Mouse (Mus musculus): ENCODE measurements around the gene Akap9. TPM values are rescaled to one million over a fixed set of nuclear protein-coding genes. Genes with fewer than 3 reads are reported as not detected.
A peak's percentile ranks its signal among the peaks of the same experiment; 100 is the strongest.
"Not testable (repeated sequence)": the region's sequence is repeated elsewhere in the genome, so short reads cannot be mapped to it uniquely, and the experiment has no call there.

Akap9 gene
- polyA plus RNA-seq (2012; rRNA removed), result 23.1 and 34.3 TPM in 2 replicates
- polyA plus RNA-seq (2014; fragmentation: Nextera tagmentation; extraction: Ambion mirVana), result 114 and 127 TPM in 2 replicates

GRCm38 (mm10) chr5:3927801-3928689, at the start of gene Akap9:
Akap9 (plus strand) TSS chr5:3928054.
- no peaks in the 10 kb centered on the region for H3K36me3 ChIP-seq (ENCODE audit: control insufficient read depth, insufficient read depth, low read length)
- peak; percentile 53; the same call in 1 of the 2 replicates for TF ChIP-seq POLR2A (IDR thresholded peaks at IDR 0.05; ENCODE audit: borderline replicate concordance, extremely low read depth, insufficient read depth, insufficient read length)
- peak within 1 kb of the TSS; percentile 86 for H3K4me3 ChIP-seq (replicated peaks; ENCODE audit: low read length)
- 3% methylated on average over 48 of the region's 82 CpGs for WGBS
- ATAC-seq (ENCODE audit: low FRiP score, low read depth) (peak; percentile 90), DNase-seq (ENCODE audit: low spot score) (peak; percentile 51)
- peak within 1 kb of the TSS; percentile 69 for H3K4me2 ChIP-seq (replicated peaks; ENCODE audit: low read depth, low read length, severe bottlenecking)
- peak within 1 kb of the TSS; percentile 98 for H3K9ac ChIP-seq (ENCODE audit: low read depth, low read length, severe bottlenecking)
- no peaks in the 10 kb centered on the region for H3K9me3 ChIP-seq (ENCODE audit: control insufficient read depth, low read length)
- H3K27me3 ChIP-seq (ENCODE audit: control insufficient read depth, insufficient read depth, low read length), result no peaks in the 10 kb centered on the region
- H3K27ac ChIP-seq (replicated peaks; ENCODE audit: low read depth, low read length), result peak within 1 kb of the TSS; percentile 93
- peaks cover 18% of the 10 kb centered on the region for H3K4me1 ChIP-seq (ENCODE audit: control insufficient read depth, insufficient read depth, low read length)

- not testable (repeated sequence) for H3K9me3 ChIP-seq (ENCODE audit: control insufficient read depth, low read length); H3K4me2 ChIP-seq (replicated peaks; ENCODE audit: low read depth, low read length, severe bottlenecking); H3K4me1 ChIP-seq (ENCODE audit: control insufficient read depth, insufficient read depth, low read length); ATAC-seq (ENCODE audit: low FRiP score, low read depth); H3K4me3 ChIP-seq (replicated peaks; ENCODE audit: low read length); H3K27me3 ChIP-seq (ENCODE audit: control insufficient read depth, insufficient read depth, low read length); H3K36me3 ChIP-seq (ENCODE audit: control insufficient read depth, insufficient read depth, low read length); H3K27ac ChIP-seq (replicated peaks; ENCODE audit: low read depth, low read length); DNase-seq (ENCODE audit: low spot score); H3K9ac ChIP-seq (ENCODE audit: low read depth, low read length, severe bottlenecking)
- 86% methylated on average over 7 of the region's 7 CpGs for WGBS
These were observed 41.0 kb upstream of the Akap9 start for GRCm38 (mm10) chr5:3886862-3887261.

GRCm38 (mm10) chr5:3889201-3889600, 38.7 kb upstream of the Akap9 start:
- no peak overlapping the region for H3K4me3 ChIP-seq (replicated peaks; ENCODE audit: low read length)
- H3K4me2 ChIP-seq (replicated peaks; ENCODE audit: low read depth, low read length, severe bottlenecking), result no peak overlapping the region
- no peaks in the 10 kb centered on the region; the same call in 1 of the 2 replicates for H3K36me3 ChIP-seq (ENCODE audit: control insufficient read depth, insufficient read depth, low read length)
- no peaks in the 10 kb centered on the region for H3K9me3 ChIP-seq (ENCODE audit: control insufficient read depth, low read length)
- H3K27me3 ChIP-seq (ENCODE audit: control insufficient read depth, insufficient read depth, low read length), result no peaks in the 10 kb centered on the region
- no peak overlapping the region for H3K9ac ChIP-seq (ENCODE audit: low read depth, low read length, severe bottlenecking)
- DNase-seq (ENCODE audit: low spot score) (no peak), ATAC-seq (ENCODE audit: low FRiP score, low read depth) (no peak)
- no peak for TF ChIP-seq POLR2A (IDR thresholded peaks at IDR 0.05; ENCODE audit: borderline replicate concordance, extremely low read depth, insufficient read depth, insufficient read length)
- H3K27ac ChIP-seq (replicated peaks; ENCODE audit: low read depth, low read length), result no peak overlapping the region
- H3K4me1 ChIP-seq (ENCODE audit: control insufficient read depth, insufficient read depth, low read length), result 0 out of 2 replicates have a peak, but pooled peaks cover 3% of the 10 kb centered on the region

GRCm38 (mm10) chr5:3893459-3894293, 34.2 kb upstream of the Akap9 start, which contains the start of gene Mterf1a:
Mterf1a (minus strand) TSS chr5:3893933.
- H3K9ac ChIP-seq (ENCODE audit: low read depth, low read length, severe bottlenecking), result peak within 1 kb of the TSS; percentile 51
- H3K9me3 ChIP-seq (ENCODE audit: control insufficient read depth, low read length); H3K27ac ChIP-seq (replicated peaks; ENCODE audit: low read depth, low read length); H3K27me3 ChIP-seq (ENCODE audit: control insufficient read depth, insufficient read depth, low read length); DNase-seq (ENCODE audit: low spot score); H3K36me3 ChIP-seq (ENCODE audit: control insufficient read depth, insufficient read depth, low read length); H3K4me1 ChIP-seq (ENCODE audit: control insufficient read depth, insufficient read depth, low read length): not testable (repeated sequence)
- peak within 1 kb of the TSS; percentile 43 for H3K4me3 ChIP-seq (replicated peaks; ENCODE audit: low read length)
- 0% methylated on average over 6 of the region's 47 CpGs for WGBS
- peak; percentile 98 for ATAC-seq (ENCODE audit: low FRiP score, low read depth)
- H3K4me2 ChIP-seq (replicated peaks; ENCODE audit: low read depth, low read length, severe bottlenecking), result peak within 1 kb of the TSS; percentile 69

- not testable (repeated sequence) for H3K9ac ChIP-seq (ENCODE audit: low read depth, low read length, severe bottlenecking); H3K36me3 ChIP-seq (ENCODE audit: control insufficient read depth, insufficient read depth, low read length); ATAC-seq (ENCODE audit: low FRiP score, low read depth); H3K27me3 ChIP-seq (ENCODE audit: control insufficient read depth, insufficient read depth, low read length); H3K4me2 ChIP-seq (replicated peaks; ENCODE audit: low read depth, low read length, severe bottlenecking); DNase-seq (ENCODE audit: low spot score); H3K9me3 ChIP-seq (ENCODE audit: control insufficient read depth, low read length); H3K27ac ChIP-seq (replicated peaks; ENCODE audit: low read depth, low read length); H3K4me1 ChIP-seq (ENCODE audit: control insufficient read depth, insufficient read depth, low read length)
- 94% methylated on average over 4 of the region's 4 CpGs for WGBS
- H3K4me3 ChIP-seq (replicated peaks; ENCODE audit: low read length), result peak overlapping the region; percentile 25
These were observed 33.6 kb upstream of the Akap9 start for GRCm38 (mm10) chr5:3894294-3894619.
